Mouse (Mus musculus) c-Kit-positive CD71-positive TER-119-positive erythroid progenitor cells, embryonic 14.5 days (primary cell): ENCODE results near the gene Ttc7b.
A peak's percentile ranks its signal among the peaks of the same experiment; 100 is the strongest.

Source experiments
- DNase-seq: peaks from one replicate; pipeline ENCODE4 v3.0.0-alpha.2; 2013; ENCODE audit warnings: low spot score

Ttc7b gene

GRCm38 (mm10) chr12:100300446-100300845 lies 220.2 kb downstream of the Ttc7b start:
- DNase-seq, result no peak

GRCm38 (mm10) chr12:100299322-100299726 lies 221.3 kb downstream of the Ttc7b start:
- DNase-seq, result no peak

- DNase-seq, result no peak
These were observed 221.8 kb downstream of the Ttc7b start for GRCm38 (mm10) chr12:100298788-100299187.

- no peak for DNase-seq
These were observed 222.7 kb downstream of the Ttc7b start for GRCm38 (mm10) chr12:100297961-100298360.

- DNase-seq, result no peak
These were observed 226.2 kb downstream of the Ttc7b start for GRCm38 (mm10) chr12:100294457-100294856.

GRCm38 (mm10) chr12:100293956-100294355 lies 226.7 kb downstream of the Ttc7b start:
- no peak for DNase-seq

- no peak for DNase-seq
These were observed 229.6 kb downstream of the Ttc7b start for GRCm38 (mm10) chr12:100290711-100291685.

GRCm38 (mm10) chr12:100290178-100290531 lies 230.5 kb downstream of the Ttc7b start:
- no peak for DNase-seq

- DNase-seq, result no peak
These were observed 231.1 kb downstream of the Ttc7b start for GRCm38 (mm10) chr12:100289267-100290177.

- no peak for DNase-seq
These were observed 232.6 kb downstream of the Ttc7b start for GRCm38 (mm10) chr12:100288018-100288417.

GRCm38 (mm10) chr12:100287565-100287964 lies 233.1 kb downstream of the Ttc7b start:
- no peak for DNase-seq

- DNase-seq, result no peak
These were observed 237.3 kb downstream of the Ttc7b start for GRCm38 (mm10) chr12:100283283-100283682.

- no peak for DNase-seq
These were observed 238.4 kb downstream of the Ttc7b start for GRCm38 (mm10) chr12:100282025-100282885.

GRCm38 (mm10) chr12:100280972-100281794 lies 239.4 kb downstream of the Ttc7b start:
- no peak for DNase-seq

- no peak for DNase-seq
These were observed 240.7 kb downstream of the Ttc7b start for GRCm38 (mm10) chr12:100279898-100280297.

GRCm38 (mm10) chr12:100278358-100278757 lies 242.3 kb downstream of the Ttc7b start:
- DNase-seq, result no peak

GRCm38 (mm10) chr12:100277534-100277905 lies 243.1 kb downstream of the Ttc7b start:
- DNase-seq, result no peak

GRCm38 (mm10) chr12:100276607-100277533 lies 243.8 kb downstream of the Ttc7b start:
- DNase-seq, result peak; percentile 11

- DNase-seq, result no peak
These were observed 244.8 kb downstream of the Ttc7b start for GRCm38 (mm10) chr12:100275850-100276249.

- DNase-seq, result no peak
These were observed 247.6 kb downstream of the Ttc7b start for GRCm38 (mm10) chr12:100273033-100273432.
